Mouse (Mus musculus): Measurements from ENCODE around the gene Slc28a1. TPM values are rescaled to one million over a fixed set of nuclear protein-coding genes. Genes with fewer than 3 reads are reported as not detected.

The Slc28a1 gene
- polyA plus RNA-seq, 1 experiment from 2014 or later: not detected

DNA sequence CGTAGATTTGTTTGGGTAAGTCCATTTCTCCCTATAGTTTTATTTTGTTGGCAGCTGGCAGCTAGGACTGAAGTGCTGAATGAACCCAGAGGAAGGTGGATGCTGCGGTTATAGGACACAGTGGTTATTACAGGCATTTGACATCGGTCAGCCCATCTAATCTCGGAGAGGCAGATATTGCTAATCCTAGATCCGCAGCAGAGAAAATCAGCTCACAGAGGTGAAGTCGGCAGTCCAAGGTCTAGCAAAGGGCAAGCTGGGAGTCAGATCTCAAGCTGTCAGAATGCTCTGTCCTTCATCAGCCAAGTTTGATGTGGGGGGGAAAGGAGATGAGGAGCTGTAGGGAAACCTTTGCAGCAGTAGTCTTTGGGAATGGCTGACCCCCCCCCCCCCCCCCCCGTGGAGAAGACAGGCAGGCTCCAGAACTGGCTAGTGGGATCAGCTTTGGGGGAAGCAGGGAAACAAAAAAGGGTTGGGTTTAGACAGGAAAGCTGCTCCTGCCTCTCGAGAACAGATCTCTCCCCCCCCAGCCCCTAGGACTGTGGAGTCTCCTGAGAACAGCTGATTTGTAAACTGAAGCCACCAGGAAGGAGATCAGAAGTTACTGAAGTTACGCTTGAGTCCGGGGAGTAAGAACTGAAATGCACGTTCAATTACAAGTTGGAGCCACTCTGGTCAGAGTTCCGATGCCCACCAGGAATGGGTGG, 95.5 kb downstream of the Slc28a1 start:
- DNase-seq (ENCODE audit: low spot score): no peak
- Histone ChIP-seq H3K4me1 (replicated peaks) (peaks cover 39% of the 10 kb centered on the region), H3K27me3 (ENCODE audit: insufficient read depth, poor library complexity, severe bottlenecking) (peaks cover 68% of the 10 kb centered on the region), H3K36me3 (no peaks in the 10 kb centered on the region), H3K27ac (no peak overlapping the region), H3K9me3 (no peaks in the 10 kb centered on the region), H3K4me3 (no peak overlapping the region)
- 48% methylated on average over 12 of the region's 12 CpGs for WGBS

DNA sequence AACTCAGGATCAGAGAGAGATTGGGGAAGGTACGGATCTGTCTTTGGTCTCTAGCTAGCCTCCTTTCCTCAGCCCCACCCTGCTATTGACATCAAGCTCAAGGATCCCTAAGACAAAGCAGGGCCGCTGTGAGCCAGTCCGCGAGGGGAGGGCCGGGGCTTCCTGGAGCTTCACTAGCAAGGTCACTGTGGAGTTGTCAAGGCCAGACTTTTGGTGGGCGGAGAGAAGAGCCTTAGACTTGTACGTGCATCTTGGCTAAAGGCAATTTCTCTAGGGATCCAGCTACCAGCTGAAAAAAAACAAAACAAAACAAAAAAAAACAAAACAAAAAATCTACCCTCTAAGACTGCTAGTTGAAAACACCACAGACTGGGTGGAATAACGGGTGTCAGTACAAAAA, 97.2 kb downstream of the Slc28a1 start:
- Histone ChIP-seq H3K4me1 (replicated peaks) (peaks cover 39% of the 10 kb centered on the region), H3K36me3 (no peaks in the 10 kb centered on the region), H3K9me3 (no peaks in the 10 kb centered on the region), H3K4me3 (peak overlapping the region; percentile 46), H3K27ac (no peak overlapping the region), H3K27me3 (ENCODE audit: insufficient read depth, poor library complexity, severe bottlenecking) (peaks cover 84% of the 10 kb centered on the region)
- peak; percentile 28 for DNase-seq (ENCODE audit: low spot score)
- 1% methylated on average over 8 of the region's 8 CpGs for WGBS

DNA sequence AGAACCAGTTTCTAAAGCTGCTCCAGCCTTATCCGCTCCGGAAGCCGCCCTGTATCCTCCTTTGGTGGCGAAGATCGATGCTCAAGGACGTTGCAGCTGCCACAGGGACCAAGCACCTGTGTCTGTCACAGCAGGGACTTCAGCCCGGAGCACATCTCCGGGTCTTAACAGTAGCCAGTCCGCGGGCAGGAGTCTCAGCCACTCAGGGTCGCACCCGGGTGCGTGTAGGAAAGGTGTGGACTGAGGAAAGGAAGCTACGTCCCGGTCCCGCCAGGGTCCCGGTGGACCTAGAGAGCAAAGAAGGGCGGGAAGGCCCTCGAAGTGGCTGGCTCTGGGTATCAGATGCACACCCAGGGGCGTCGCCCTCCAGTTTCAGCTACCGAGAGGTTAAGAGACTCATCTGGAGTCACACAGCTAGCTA, 97.7 kb downstream of the Slc28a1 start:
- H3K27ac ChIP-seq: peak overlapping the region; percentile 79
- H3K4me1 ChIP-seq (replicated peaks): peaks cover 39% of the 10 kb centered on the region
- H3K27me3 ChIP-seq (ENCODE audit: insufficient read depth, poor library complexity, severe bottlenecking): peaks cover 89% of the 10 kb centered on the region
- no peaks in the 10 kb centered on the region for H3K36me3 ChIP-seq
- under 1% methylated on average over 22 of the region's 22 CpGs for WGBS
- H3K4me3 ChIP-seq: peak overlapping the region; percentile 46
- H3K9me3 ChIP-seq: no peaks in the 10 kb centered on the region
- DNase-seq (ENCODE audit: low spot score): peak; percentile 79

DNA sequence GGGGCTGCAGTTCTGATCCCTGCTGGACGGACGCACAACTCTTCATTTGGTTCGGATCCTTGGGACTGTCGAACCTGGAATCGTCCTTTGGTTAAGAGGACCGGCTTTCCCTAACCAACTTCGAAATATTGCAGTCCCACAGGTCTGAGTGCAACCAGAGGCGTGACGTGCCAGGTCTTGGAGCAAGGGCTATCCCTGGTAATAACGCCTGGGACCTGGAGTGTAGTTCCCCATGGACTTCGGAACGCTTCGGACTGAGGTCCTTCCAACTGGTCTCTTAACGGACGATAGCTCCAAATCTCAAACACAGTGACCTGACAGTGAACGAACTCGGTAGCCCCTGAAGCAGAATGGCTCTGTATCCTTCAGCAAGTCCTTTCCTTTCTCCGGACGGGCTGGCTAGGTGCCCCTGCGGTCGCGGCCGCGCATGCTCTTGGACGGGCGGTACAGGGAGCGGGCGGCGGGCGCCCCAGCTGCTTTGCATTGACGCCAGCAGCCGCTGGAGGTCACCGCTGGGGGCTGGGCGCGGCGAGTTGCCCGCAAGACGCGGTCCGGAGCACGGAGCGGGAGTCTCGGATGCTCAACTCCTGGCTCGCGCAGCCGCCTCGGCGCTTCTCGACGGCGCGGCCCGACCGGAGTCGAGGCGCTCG, 98.2 kb downstream of the Slc28a1 start:
- WGBS: under 1% methylated on average over 57 of the region's 57 CpGs
- peak; percentile 93 for DNase-seq (ENCODE audit: low spot score)
- Histone ChIP-seq H3K4me3 (peak overlapping the region; percentile 46), H3K27me3 (ENCODE audit: insufficient read depth, poor library complexity, severe bottlenecking) (peaks cover 91% of the 10 kb centered on the region), H3K27ac (peak overlapping the region; percentile 79), H3K4me1 (replicated peaks) (peaks cover 39% of the 10 kb centered on the region), H3K9me3 (no peaks in the 10 kb centered on the region), H3K36me3 (no peaks in the 10 kb centered on the region)

DNA sequence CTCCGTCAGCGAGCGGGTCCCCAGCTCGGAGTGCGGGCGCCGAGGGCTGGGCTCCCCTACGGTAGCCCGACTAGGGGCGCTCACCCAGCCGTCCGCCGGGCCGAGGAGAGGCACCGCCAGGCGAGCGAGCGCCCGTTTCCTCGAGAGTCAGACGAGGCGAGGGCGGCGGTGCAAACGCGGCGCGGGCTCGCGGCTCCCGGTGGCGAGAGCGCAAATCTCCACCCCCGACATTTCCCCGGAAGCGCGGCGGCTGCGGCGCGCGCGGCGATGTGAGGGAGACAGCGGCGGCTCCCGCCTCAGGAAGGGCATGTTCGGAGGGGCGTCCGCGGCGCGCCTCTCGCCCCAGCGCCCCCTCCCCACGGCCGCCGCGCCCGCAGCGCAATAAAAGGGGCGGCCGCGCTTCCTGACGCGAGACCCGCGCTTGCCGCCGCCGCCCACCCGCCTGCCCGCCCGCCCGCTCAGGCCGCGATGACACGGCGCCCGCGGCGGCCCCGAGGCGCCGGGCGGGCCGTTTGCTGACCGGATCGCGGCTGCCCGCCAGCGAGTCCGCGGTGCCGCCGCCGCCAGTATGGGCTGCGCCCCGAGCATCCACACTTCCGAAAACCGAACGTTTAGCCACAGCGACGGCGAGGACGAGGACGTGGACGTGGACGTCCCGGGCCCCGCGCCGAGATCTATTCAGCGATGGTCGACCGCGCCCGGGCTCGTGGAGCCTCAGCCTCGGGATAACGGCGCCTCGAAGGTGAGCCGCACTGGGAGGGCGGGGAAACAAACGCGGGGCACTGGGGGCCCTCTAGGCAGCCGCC, 99.0 kb downstream of the Slc28a1 start, which contains the start of gene Pde8a:
Gene Pde8a (plus strand): TSS at position 250 of the 806 bp plus-strand sequence.
- peak within 1 kb of the TSS; percentile 79 for H3K27ac ChIP-seq
- DNase-seq (ENCODE audit: low spot score): no peak
- peaks cover 89% of the 10 kb centered on the region for H3K27me3 ChIP-seq (ENCODE audit: insufficient read depth, poor library complexity, severe bottlenecking)
- 2% methylated on average over 127 of the region's 128 CpGs for WGBS
- peaks cover 39% of the 10 kb centered on the region for H3K4me1 ChIP-seq (replicated peaks)
- no peaks in the 10 kb centered on the region for H3K9me3 ChIP-seq
- H3K4me3 ChIP-seq: peak within 1 kb of the TSS; percentile 46
- H3K36me3 ChIP-seq: no peaks in the 10 kb centered on the region

DNA sequence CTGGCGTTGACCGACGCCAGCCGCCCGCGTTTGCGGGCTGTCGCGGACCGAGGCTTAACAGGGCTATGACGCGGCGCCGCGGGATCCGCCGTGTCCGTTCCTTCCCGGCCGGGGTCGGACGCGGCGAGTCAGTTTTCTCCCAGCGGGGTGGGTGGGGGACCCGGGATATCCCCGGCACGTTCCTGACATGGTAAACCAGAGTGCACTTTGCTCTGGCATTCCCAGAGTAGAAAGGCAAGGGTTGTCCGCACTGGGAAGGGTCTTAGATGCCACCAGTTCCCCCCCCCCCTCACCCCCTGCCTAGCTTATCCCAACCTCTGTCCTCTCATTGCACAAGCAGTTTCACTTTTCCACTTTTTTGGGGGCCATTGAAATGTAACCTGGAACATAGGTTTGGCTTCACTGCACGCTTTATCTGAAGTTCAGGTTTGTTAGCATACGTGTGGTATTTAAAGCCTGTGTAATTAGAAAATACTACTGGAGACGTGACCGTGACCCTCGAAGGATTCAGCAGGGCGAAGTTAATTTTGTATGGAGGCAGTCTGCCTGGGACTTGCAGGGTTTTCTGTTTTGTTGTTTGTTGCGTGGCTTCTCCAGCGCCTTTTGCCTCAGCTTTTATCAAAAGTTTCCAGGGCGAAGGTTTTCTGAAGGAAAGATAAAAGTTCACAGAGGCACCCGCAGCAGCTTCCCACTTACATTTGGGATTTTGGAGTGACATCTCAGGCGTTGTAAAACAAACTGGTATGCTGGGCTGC, 99.7 kb downstream of the Slc28a1 start:
- 5% methylated on average over 40 of the region's 40 CpGs for WGBS
- Histone ChIP-seq H3K27ac (peak overlapping the region; percentile 79), H3K4me1 (replicated peaks) (peaks cover 43% of the 10 kb centered on the region), H3K36me3 (no peaks in the 10 kb centered on the region), H3K9me3 (no peaks in the 10 kb centered on the region), H3K4me3 (peak overlapping the region; percentile 46), H3K27me3 (ENCODE audit: insufficient read depth, poor library complexity, severe bottlenecking) (peaks cover 81% of the 10 kb centered on the region)
- DNase-seq (ENCODE audit: low spot score): peak; percentile 33

- H3K27ac ChIP-seq: no peak overlapping the region
- DNase-seq (ENCODE audit: low spot score): no peak
- H3K4me1 ChIP-seq (replicated peaks): peaks cover 36% of the 10 kb centered on the region
- WGBS: 83% methylated on average over 1 of the region's 1 CpGs
- H3K4me3 ChIP-seq: no peak overlapping the region
- no peaks in the 10 kb centered on the region for H3K36me3 ChIP-seq
- H3K27me3 ChIP-seq (ENCODE audit: insufficient read depth, poor library complexity, severe bottlenecking): peaks cover 65% of the 10 kb centered on the region
- H3K9me3 ChIP-seq: no peaks in the 10 kb centered on the region
These were observed 101.4 kb downstream of the Slc28a1 start for GRCm38 (mm10) chr7:81215950-81216349.

- H3K27ac ChIP-seq: no peak overlapping the region
- 57% methylated on average over 7 of the region's 7 CpGs for WGBS
These were observed 104.7 kb downstream of the Slc28a1 start for GRCm38 (mm10) chr7:81219321-81219720.

More at GRCm38 (mm10) chr7:81219321-81219720, 104.7 kb downstream of the Slc28a1 start:
- Histone ChIP-seq H3K4me3 (no peak overlapping the region), H3K36me3 (no peaks in the 10 kb centered on the region), H3K9me3 (no peaks in the 10 kb centered on the region), H3K27me3 (ENCODE audit: insufficient read depth, poor library complexity, severe bottlenecking) (peaks cover 31% of the 10 kb centered on the region), H3K4me1 (replicated peaks) (peaks cover 6% of the 10 kb centered on the region; the same call in 1 of the 2 replicates)
- no peak for DNase-seq (ENCODE audit: low spot score)

Other genes with a start within 250 kb of the Slc28a1 start
- gene Wdr73, start 213.5 kb upstream of the Slc28a1 start, polyA plus RNA-seq (2016; fragmentation: Nextera tagmentation; extraction: Ambion mirVana): 46.3 and 48.4 TPM in 2 replicates
- gene Nmb, start 209.7 kb upstream of the Slc28a1 start, polyA plus RNA-seq (2016; fragmentation: Nextera tagmentation; extraction: Ambion mirVana): 6.7 and 8.6 TPM in 2 replicates
- gene Sec11a, start 167.0 kb upstream of the Slc28a1 start, polyA plus RNA-seq (2016; fragmentation: Nextera tagmentation; extraction: Ambion mirVana): 187 and 192 TPM in 2 replicates
- gene Zfp592, start 121.1 kb upstream of the Slc28a1 start, polyA plus RNA-seq (2016; fragmentation: Nextera tagmentation; extraction: Ambion mirVana): 11.8 and 16.2 TPM in 2 replicates
- 0.04 and 0.07 TPM in 2 replicates for gene Alpk3, start 57.2 kb upstream of the Slc28a1 start, polyA plus RNA-seq (2016; fragmentation: Nextera tagmentation; extraction: Ambion mirVana)
- gene Pde8a, start 98.8 kb downstream of the Slc28a1 start, polyA plus RNA-seq (2016; fragmentation: Nextera tagmentation; extraction: Ambion mirVana): 2.4 and 2.5 TPM in 2 replicates
- 1,093 and 1,176 TPM in 2 replicates for gene Rps17, start 230.5 kb downstream of the Slc28a1 start, polyA plus RNA-seq (2016; fragmentation: Nextera tagmentation; extraction: Ambion mirVana)

Data from hindbrain, embryonic 10.5 days (tissue).